Mouse (Mus musculus) brown adipose tissue, adult 24 weeks (tissue): ENCODE measurements around the gene Fam89b. TPM values are rescaled to one million over a fixed set of nuclear protein-coding genes. Genes with fewer than 3 reads are reported as not detected.
"Not testable (repeated sequence)": the region's sequence is repeated elsewhere in the genome, so short reads cannot be mapped to it uniquely, and the experiment has no call there.

ENCODE experiments used
- H3K27ac ChIP-seq: fragments of 200-500 bp; replicated peaks from 2 replicates; pipeline ENCODE4 v1.5.1; 2012; ENCODE audit warnings: low read depth, mild to moderate bottlenecking, low read length
- H3K4me1 ChIP-seq: fragments of 200-500 bp; 2 replicates; pipeline ENCODE4 v1.6.1; 2012; ENCODE audit warnings: low read length, mixed read lengths; ENCODE audit not compliant: control insufficient read depth, insufficient read depth, insufficient read length
- H3K4me3 ChIP-seq: fragments of 200-500 bp; 2 replicates; pipeline ENCODE4 v1.5.1; 2012; ENCODE audit warnings: low read depth, mild to moderate bottlenecking, low read length, moderate library complexity; ENCODE audit not compliant: insufficient read depth
- polyA plus RNA-seq: library from polyadenylated mRNA; stranded (reverse); fragments of >200 nt; gene quantifications from 2 replicates; pipeline ENCODE4 v1.2.4, GENCODE M21; 2012; ENCODE audit not compliant: missing spikeins, insufficient read depth, insufficient read length

Fam89b gene
- polyA plus RNA-seq, 1 experiment, result 58.4 TPM

- Histone ChIP-seq H3K27ac (peak overlapping the region; percentile 39), H3K4me3 (no peak overlapping the region), H3K4me1 (peaks cover 7% of the 10 kb centered on the region)
These were observed 24.5 kb downstream of the Fam89b start for GRCm38 (mm10) chr19:5704801-5705571.

- H3K4me1 ChIP-seq, result peaks cover 7% of the 10 kb centered on the region
- no peak within 1 kb of the TSS for H3K4me3 ChIP-seq
- H3K27ac ChIP-seq, result 0 out of 2 replicates have a peak within 1 kb of the TSS, but pooled peaks have one; percentile 39
These were observed 25.2 kb downstream of the Fam89b start, which contains the start of gene Kcnk7 for GRCm38 (mm10) chr19:5704163-5704800. Kcnk7 (plus strand) TSS chr19:5704367.

DNA sequence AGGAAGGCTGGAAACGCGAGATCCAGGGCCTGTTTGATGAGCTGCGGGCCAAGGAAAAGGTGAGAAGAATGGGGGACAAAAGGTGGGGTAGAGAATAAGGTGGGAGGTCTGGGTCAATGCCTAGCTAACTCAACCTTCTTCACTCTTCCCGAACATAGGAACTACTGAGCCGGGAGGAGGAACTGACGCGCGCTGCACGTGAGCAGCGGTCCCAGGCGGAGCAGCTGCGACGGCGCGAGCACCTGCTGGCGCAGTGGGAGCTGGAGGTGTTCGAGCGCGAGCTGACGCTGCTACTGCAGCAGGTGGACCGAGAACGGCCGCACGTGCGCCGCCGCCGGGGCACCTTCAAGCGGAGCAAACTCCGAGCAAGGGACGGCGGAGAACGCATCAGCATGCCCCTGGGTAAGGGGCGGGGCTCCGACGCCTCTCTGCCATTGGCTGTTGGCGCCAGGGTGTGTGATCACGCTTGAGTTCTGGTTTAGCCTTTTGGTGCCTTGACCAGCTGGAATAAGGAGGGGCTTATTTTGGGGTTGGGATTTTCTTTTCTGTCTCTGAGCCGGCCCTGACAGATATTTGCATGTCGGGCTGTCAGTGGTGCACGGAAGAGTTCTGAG, 33.5 kb downstream of the Fam89b start:
- H3K4me1 ChIP-seq, result peaks cover 4% of the 10 kb centered on the region
- no peak overlapping the region for H3K4me3 ChIP-seq

DNA sequence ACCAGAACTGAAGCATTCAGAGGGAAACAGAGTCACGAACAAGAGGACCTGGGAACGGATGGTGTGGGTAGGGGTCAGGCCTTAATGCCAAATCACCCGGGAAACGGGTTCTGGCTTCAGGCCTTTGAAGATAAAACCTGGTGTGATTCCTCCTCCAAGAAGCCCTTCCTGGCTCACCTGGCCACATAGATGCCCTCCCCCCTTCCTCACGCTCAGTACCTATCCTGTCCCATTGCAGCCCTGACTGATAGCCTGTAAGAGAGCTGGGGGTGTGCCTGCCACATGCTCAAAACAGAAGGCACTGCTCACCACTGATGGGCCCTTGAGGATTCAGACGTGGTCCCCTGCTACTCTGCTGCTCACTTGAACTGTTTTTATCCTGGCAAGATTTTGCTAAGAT, 35.7 kb downstream of the Fam89b start:
- peak overlapping the region; percentile 92 for H3K4me3 ChIP-seq
- H3K4me1 ChIP-seq, result peaks cover 4% of the 10 kb centered on the region
- peak overlapping the region; percentile 93 for H3K27ac ChIP-seq

More for the DNA sequence above, 33.5 kb downstream of the Fam89b start:
- H3K27ac ChIP-seq, result no peak overlapping the region

DNA sequence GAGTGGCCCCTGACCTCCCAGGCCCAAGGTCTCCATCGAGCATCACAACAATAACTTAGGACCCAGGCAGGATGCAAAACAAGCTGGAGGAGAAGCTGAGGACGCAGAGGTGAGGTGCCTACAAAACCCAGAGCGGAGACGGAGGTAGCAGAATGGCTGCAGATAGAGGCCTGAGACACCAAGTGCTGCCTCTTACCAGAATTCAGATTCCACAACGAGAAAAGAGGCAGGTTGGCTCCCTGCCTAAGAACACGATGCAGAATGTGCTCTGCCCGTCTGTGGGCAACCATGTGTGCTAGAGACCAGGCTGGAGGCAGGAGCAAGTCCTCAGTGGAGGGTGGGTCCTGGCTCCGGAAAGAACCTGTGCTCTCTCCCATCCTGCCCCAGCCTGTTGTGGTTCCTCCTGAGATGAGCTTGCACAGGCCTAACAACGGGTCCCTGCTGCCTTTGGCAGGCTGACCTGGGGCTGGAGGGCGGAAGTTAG, 36.5 kb downstream of the Fam89b start:
- Histone ChIP-seq H3K4me3 (peak overlapping the region; percentile 92), H3K27ac (peak overlapping the region; percentile 93), H3K4me1 (peaks cover 4% of the 10 kb centered on the region)

- H3K27ac ChIP-seq, result peak overlapping the region; percentile 93
These were observed 37.2 kb downstream of the Fam89b start for GRCm38 (mm10) chr19:5692086-5692912.

DNA sequence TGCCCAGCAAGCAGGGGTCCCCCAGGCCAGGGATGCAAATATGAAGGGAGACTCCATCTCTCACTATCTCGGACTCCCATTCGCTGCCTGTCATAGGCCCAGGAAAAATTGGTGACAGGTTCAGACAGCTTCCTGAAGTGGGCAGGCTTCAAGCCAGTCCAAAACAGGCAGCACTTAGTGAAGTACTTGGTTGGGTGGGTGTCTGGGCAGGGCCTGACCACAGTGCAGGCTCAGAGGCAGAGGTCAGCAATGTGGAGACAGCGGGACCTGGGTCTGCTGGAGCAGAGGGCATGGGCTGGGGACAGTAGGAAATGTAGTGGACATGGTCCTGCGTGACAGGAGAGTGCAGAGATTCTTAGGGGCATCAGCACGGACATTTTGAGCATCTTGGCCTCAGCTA, 37.9 kb downstream of the Fam89b start:
- peak overlapping the region; percentile 92 for H3K4me3 ChIP-seq
- peaks cover 4% of the 10 kb centered on the region for H3K4me1 ChIP-seq
- H3K27ac ChIP-seq, result peak overlapping the region; percentile 93

More at GRCm38 (mm10) chr19:5692086-5692912, 37.2 kb downstream of the Fam89b start:
- H3K4me1 ChIP-seq, result peaks cover 4% of the 10 kb centered on the region
- peak overlapping the region; percentile 92 for H3K4me3 ChIP-seq

DNA sequence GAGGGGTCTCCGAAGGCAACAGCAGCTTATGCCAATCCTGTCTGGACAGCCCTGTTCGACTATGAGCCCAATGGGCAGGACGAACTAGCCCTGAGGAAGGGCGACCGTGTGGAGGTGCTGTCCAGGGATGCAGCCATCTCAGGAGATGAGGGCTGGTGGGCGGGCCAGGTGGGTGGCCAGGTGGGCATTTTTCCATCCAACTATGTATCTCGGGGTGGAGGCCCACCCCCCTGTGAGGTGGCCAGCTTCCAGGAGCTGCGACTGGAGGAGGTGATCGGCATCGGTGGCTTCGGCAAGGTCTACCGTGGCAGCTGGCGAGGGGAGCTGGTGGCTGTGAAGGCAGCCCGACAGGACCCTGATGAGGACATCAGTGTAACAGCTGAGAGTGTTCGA, 39.1 kb downstream of the Fam89b start:
- peak overlapping the region; percentile 92 for H3K4me3 ChIP-seq
- H3K4me1 ChIP-seq, result peaks cover 4% of the 10 kb centered on the region
- H3K27ac ChIP-seq, result peak overlapping the region; percentile 93

GRCm38 (mm10) chr19:5689565-5690342, 39.7 kb downstream of the Fam89b start:
- Histone ChIP-seq H3K4me3 (peak overlapping the region; percentile 92), H3K4me1 (peaks cover 4% of the 10 kb centered on the region), H3K27ac (peak overlapping the region; percentile 93)

DNA sequence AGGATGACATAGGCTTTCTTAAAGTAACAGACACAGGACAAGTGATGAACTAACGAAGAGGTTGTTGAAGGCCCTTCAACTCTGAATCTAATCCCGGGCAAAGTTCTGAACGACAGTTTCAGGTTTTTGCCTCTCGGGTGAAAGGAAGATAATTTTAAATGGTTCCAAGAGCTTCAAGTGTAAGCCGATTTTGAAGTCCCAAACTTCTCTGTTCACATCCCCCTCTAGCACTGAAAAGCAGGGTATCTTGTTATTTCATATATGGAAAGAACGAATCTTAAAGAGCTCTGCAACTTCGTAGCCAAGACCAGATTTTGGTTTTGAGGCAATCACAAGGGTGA, 40.4 kb downstream of the Fam89b start:
- H3K4me3 ChIP-seq, result peak overlapping the region; percentile 92
- H3K4me1 ChIP-seq, result peaks cover 4% of the 10 kb centered on the region
- H3K27ac ChIP-seq, result peak overlapping the region; percentile 80

GRCm38 (mm10) chr19:5688200-5689087, 41.0 kb downstream of the Fam89b start, which contains the start of the genes Map3k11 and Pcnx3:
Map3k11 (plus strand) TSS chr19:5688742.
Pcnx3 (minus strand) TSS chr19:5688908.
- peak within 1 kb of the TSS; percentile 92 for H3K4me3 ChIP-seq

DNA sequence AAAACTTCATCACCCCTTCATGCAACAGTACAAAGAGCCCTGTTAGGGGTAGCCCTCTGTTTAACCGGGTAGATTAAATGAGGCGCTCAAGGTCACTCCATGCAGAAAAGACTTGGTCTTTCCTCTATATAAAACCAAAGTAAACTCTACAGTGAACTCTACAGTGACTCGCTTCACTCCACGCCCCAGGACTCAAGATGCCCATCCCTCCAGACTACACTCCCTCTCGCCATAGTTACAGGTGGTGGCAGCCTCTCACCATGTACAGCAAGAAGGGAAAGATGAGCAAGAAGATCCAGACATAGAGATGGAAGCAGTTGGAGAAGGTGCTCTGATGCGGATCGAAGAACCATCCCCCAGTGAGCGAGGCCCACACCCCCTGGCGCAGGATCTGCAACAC, 41.7 kb downstream of the Fam89b start:
- no peak overlapping the region for H3K27ac ChIP-seq
- H3K4me3 ChIP-seq, result peak overlapping the region; percentile 71
- no peaks in the 10 kb centered on the region; the same call in 1 of the 2 replicates for H3K4me1 ChIP-seq

More at GRCm38 (mm10) chr19:5688200-5689087, 41.0 kb downstream of the Fam89b start, which contains the start of the genes Map3k11 and Pcnx3:
- H3K27ac ChIP-seq, result peak within 1 kb of the TSS; percentile 93
- H3K4me1 ChIP-seq, result no peaks in the 10 kb centered on the region; the same call in 1 of the 2 replicates

DNA sequence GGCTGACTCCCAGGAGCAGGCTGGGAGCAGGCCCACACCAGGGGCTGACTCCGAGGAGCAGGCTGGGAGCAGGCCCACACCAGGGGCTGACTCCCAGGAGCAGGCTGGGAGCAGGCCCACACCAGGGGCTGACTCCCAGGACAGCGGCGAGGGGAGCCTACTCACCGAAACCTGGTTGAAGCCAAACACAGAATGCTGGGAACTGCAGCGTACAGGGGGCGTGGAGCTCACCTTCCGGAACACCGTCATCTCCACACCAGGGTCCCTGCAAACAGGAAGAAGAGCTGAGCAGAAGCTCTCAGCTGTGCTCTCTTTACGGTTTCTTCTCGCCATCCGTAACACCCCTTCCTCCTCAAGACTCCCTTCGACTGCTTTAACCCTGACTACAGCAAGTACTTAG, 42.5 kb downstream of the Fam89b start:
- H3K27ac ChIP-seq, H3K4me1 ChIP-seq: not testable (repeated sequence)
- peak overlapping the region; percentile 71 for H3K4me3 ChIP-seq
